Mouse (Mus musculus): Measurements from ENCODE around the gene Cish. TPM values are rescaled to one million over a fixed set of nuclear protein-coding genes. Genes with fewer than 3 reads are reported as not detected.
A peak's percentile ranks its signal among the peaks of the same experiment; 100 is the strongest.

Cish gene
- total RNA-seq, 2 experiments from 2014 or later: 17.8 to 22.5 TPM

DNA sequence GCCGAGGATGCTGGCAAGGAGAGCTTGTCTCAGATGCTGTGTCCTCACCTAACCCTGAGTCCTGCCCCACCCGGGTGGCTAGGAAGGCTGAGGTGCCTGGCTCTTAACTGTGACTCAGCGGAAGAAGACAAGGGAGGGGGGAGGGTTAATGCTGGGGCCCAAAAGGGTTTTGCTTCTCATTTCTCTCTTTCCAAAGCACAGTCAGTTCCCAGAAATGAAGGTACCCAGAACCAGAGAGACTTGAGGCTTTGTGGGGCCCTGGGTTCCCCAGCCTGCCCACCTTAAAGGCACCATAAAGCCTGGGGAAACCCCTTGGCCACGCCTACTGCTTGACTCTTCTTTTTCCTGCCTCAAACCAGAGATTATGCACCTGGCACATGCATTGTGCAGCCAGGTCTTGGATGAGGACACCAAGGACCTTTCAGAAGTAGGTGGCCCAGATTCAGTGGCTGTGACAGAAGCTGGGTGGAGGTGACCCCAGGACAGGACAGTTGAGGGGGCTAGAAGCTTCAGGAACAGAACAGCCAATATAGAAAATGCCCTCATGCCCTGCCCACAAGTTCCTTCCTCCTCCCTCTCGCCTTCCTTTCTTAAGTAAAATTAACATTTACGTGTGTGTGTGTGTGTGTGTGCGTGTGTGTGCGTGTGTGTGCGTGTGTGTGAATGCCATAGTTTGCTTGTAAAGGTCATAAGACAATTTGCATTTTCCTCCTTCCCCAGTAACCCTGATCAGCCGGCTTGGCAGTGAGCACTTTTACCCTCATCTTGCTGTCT is 17.2 kb downstream of the Cish start:
- no peak for DNase-seq (ENCODE audit: low spot score in 2 of 2)

DNA sequence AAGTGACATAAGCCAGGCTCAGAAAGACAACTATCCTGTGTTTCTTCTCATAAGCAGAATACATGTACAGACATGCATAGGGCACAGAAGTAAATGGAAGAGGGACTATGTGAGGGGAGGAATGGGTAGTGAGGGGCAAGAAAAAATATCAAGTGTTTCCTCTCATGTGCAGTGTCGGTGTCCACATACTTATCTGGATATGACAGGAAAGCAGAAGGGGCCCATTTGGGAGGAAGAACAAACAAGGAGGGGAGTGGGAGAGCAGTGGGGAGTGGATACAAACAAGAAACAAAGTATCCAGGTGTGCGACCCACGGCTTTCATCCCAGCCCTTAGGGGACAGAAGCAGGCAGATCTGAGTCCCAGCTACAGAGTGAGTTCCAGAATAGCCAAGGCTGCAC is 18.1 kb downstream of the Cish start:
- DNase-seq (ENCODE audit: low spot score in 2 of 2): no peak

DNA sequence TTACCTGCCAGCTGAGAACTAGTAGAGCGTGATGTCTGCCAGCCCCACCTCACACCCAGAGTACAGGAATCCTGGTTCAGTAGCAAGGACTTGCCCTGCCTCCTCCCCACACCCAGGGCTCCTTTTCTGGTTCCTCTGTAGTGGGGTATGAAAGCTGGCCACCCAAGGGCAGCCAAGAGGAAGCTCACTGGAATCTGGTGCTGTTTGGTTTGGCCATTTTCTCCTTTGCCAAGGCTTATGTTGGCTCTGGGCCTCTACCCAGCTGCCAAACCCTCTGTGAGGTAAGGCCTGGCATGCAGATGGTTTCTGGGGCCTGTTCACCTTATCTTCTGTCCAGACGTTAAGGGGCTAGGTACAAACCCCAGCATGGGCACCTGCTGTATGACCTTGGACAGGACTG is 20.0 kb downstream of the Cish start:
- DNase-seq (ENCODE audit: low spot score in 2 of 2): no peak

DNA sequence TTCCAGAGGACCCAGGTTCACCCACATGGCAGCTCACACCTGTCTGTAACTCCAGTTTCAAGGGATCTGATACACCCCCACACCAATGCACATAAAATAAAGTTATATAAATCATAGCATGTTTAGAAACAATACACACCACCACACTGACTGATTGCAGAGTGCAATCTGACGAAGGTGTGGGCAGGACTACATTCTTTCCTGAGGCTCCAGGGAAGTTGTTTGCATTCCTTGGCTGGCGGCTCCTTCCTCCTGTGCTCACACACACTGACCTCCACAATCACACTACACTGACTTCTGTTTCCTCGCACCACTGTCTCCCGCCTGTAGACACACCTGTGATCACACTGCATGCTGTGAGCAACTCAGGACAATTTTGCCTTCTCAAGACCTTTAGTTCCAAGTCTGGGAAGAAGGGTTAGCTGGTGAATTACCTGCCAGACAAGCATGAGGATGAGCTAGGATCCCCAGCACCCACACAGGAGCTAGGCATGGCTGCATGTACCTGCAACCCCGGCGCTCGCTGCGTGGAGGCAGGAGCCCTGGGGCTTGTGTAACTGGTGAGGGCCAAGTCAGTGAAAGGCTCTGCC is 26.7 kb downstream of the Cish start:
- DNase-seq (ENCODE audit: low spot score in 2 of 2): no peak

DNA sequence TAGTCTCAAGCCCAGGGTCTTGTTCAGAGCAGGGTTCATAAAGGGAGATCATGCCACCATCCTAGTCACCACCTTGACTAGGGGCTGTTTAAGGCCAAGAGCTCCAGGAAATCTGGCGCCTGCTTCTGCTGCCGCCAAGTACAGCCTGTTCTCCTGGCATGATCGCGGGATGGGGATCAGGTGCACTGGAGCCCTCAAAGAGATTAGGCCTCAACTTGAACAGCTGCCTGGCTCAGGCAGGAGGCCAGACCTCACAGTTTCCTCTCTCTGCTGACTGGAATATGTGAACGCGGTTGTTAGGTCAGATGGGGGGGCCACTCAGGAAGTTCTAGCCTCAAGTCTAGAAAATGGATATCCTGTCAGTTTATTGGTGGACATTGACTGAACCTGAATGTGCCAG is 27.7 kb downstream of the Cish start:
- DNase-seq (ENCODE audit: low spot score in 2 of 2): no peak

DNA sequence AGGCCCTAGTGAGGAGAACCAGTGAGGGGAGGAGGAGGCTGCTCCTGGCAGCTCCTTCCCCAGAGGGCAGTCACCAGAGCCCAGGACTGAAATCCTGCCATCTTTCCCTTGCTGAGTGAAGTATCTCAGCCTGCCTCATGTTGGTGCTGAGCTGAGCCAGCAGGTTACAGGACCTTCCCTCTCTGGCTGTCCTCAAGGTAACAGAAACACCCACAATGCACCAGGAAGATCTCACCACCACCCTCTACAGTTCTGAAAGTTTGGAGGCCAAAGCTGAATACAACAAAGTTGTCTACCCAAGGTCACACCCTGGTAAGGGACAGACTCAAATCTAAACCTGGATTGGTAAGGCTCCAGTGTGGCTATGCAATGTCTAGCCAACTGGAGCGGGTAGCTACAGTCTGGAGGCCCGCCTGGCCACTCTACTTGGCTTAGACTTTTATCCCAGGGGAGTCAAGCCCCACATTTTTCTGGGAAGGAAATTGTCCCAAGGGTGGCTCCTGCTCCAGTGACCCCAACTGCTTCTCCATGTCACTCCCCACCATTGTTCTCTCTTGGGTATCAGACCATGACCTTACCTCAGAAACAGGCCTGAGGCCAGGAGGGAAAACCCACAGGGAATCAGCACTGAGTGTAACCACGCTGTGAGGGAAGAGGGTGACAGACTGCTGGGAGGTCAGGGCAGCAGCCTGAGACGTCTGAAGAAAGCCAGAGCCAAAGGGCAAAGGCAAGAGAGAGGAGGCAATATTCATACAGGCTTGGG is 29.2 kb downstream of the Cish start:
- no peak for DNase-seq (ENCODE audit: low spot score in 2 of 2)

DNA sequence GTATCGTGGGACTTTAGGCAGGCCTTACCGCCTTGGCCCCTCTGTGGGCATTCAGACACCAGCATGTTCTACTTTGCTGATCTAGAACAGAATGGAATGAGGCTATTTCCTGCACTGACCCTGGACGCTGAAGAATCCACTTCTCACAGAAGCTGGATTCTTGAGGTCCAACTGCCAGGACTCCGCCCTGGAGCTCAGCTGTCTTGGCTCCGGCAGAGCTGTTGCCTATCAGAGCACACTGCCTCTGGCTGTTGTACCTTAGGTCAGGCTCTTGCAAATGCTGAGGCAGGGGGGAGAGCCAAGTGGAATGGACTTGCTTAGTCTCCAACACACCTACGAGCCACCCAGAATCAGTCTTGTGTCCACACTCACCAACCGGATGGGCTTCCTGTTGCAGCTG is 30.1 kb downstream of the Cish start:
- no peak for DNase-seq (ENCODE audit: low spot score in 2 of 2)

DNA sequence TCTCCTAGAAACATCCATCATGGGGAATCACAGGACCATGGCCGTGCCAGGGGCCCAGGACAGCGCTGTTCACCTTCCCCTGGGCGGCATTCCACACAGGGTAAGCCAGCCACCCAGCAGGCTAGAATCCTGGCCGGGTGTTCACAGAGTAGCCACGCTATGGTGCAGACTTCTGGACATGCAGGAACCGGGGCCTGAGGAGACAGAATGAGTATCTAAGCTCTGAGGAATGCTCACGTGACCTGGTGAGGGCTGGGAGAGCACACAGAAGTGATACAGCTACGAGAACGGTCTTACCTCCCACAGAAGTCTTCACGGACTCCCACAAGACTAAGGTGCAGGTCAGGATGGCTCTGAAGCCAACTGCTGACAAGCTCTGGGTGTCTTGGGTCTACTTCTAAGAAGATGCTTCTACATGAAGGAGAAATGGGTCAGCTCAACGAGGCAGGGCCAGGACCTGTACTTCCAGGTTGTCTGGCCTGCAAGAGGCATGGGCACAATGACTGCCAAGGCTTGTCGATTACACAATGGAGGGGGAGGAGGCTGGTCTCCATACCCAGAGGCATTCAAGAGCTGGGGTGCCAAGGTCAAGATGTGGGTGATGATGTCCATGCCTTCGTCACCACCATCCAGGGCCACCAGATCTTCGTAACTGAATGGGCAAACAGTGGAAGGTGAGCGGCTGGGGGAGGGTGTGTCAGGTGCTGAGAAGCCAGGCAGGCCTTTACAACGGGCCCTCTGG is 32.2 kb downstream of the Cish start:
- no peak for DNase-seq (ENCODE audit: low spot score in 2 of 2)

DNA sequence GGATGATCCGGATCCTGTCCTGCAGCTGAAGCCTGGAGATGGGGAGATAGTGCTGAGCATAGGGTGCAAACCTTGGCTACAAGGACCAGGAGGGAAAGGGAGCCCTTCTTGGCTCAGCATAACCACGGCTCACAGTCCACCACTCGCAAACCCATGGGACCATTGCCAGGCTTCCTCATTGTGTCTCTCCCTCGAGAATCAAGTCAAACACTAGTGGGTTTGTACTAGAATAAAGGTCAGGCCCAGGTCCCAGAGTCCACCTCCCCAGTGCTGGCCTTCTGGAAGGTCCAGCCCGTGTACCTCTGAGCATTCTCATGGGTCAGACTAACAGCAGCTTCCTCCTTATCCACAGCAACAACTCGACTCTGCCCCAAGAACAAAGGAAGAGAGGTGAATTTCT is 35.0 kb downstream of the Cish start:
- no peak for DNase-seq (ENCODE audit: low spot score in 2 of 2)

DNA sequence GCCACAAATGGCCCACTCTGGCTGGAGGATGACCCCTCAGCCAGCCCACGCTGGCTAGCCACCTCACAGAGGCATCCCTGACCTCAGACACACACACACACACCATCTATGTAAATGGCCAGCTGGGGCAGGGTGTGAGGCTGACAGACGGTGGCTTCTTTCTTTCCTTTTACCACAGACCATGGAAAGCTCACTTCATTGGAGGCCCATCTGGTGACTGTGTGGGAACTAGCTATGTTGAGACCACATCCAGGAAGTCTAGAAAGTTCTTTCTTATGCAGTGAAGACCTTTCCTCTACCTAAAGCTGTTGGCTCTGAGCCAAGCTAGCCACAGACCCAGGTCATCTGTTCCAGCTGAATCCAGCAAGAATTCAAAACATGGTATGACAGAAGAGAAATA is 37.9 kb downstream of the Cish start:
- DNase-seq (ENCODE audit: low spot score in 2 of 2): no peak

DNA sequence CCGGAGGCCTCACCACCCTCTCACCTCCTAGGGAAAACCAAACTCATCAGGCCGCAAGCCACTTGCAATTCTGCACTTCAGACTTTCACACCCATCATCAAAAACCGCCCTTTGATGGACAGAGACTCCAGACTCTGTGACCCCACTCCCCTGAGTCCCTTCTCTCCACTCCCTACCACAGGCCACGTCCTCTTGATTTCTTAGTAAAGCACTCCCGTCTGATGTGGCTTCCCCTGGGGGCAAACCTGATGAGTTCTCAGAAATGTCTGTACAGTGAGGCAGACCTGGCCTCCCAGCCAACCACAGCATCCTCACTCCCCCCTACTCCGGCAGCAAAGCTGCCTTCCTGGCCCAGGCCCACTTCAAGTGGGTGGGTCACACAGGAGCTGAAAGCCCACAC is 38.5 kb downstream of the Cish start:
- DNase-seq (ENCODE audit: low spot score in 2 of 2): no peak

DNA sequence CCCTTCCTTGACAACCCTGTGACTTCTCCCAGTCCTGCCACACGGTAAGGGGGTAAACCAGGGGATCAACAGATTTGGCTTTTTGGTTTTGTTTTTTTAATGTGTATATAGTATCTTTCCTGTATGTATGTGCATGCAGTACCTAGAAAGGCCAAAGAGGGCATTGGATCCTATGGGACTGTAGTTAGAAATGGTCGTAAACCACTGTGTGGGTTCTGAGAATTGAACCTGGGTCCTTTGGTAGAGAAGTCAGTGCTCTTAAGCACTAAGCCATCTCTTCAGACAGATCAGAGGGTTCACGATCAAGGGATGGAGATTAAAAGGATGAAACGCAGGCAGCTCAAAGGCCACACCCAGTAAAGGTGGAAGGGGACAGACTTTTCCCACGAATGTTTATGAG is 39.2 kb downstream of the Cish start:
- no peak for DNase-seq (ENCODE audit: low spot score in 2 of 2)

DNA sequence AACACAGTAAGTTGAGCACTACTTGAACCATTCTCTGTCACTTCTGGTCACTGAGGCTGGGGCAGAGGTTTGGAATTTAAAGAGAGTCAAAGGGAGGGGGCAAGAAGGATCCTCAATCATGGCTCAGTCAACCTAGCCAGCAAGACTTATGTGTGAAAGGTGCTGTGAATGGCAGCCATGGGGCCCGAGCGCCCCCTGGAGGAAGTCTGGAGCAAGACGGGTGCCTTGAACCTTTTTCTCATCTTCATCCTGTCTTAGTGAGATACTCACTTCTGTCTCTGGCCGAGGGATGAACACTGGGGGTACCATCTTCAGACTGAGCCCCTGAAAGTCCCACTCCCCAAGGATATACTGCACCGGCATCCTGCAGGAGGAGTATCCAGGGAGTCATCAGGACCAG is 40.1 kb downstream of the Cish start:
- peak; percentile 42 to 45 for DNase-seq (ENCODE audit: low spot score in 2 of 2)

DNA sequence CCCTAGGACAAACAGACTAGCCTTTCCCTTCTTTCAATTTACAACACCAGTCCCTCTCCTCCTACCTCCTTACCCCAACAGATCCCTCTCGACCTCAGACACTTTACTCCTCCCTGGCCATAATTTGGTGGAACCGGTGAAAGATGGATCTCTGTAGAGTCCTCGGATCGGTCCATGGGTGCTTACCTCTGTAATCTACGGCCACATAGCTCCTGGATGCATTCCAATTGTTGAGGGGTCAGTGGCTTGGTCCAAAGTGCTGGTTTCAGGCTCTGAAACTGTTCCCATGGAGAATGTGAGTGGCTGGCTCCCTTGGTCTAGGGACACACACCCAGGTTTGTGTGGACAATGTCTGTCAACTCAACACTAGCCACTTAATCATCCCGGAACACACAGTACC is 40.6 kb downstream of the Cish start:
- no peak for DNase-seq (ENCODE audit: low spot score in 2 of 2)

DNA sequence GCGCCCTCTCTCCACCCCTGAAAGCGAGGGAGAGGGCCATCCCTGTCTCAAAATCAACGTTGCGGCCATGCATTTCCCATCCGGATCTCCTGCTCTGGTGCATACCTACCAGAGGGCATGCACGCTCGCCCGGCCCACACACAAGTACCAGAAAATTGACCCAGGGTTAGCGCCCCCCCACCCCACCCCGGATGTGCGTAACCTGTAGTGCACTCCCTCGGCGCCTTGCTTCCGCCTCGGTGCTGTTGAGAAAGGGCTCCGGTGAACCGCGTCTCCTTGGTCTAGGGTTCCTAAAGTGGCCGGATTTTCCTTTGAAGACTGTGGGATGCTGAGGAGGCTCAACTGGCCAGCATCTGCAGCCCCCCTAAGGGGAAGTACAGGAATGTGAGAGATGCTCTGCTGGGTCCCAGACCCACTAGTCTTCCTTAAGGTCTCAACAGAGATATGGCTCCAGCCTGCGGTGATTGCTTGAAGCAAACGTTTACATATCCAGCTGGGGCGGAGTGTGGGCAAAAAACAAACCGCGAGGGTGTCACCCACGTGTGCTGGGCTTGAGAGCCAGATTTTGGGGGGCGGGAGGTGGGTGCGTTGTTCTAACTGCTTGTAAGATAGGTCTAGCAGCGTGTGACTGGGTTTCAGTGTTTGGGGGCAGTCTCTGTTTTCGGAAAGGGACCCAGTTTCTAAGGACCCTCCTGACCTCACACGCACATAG is 42.5 kb downstream of the Cish start, which contains the start of gene Hemk1:
Gene Hemk1, minus strand, starts transcription at position 179 of the 712 bp plus-strand sequence.
- DNase-seq (ENCODE audit: low spot score in 2 of 2): peak; percentile 41 to 63

DNA sequence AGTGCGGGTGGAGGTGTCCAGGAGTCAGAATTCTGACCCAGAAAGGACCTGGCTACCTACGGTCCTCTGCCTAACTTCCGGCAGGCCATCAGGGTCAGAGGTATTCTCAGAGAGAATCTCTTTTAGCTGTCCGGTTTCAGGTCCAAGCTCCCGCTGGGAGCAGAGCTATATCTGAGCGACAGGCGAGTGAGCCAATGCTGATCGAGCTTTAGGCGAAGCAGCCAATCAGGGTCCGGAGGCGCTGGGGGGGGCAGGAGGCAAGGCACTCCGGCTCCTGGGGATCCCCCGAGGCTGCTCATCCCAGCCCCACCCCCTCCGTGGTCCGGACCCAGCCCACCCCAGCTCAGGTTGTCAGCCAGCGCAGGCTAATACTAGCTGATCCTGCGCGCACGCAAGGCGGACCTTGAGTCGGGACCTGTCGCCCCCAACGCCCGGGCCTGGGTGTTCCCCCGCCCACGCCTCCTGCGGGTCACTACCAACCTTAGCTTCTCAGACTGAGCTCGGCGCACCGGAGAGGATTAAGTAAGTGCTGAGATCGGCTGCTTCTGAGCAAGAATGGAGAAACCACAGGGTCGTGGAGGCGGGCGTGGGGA is 44.5 kb downstream of the Cish start, which contains the start of gene 6430571L13Rik:
Gene 6430571L13Rik, plus strand, starts transcription at position 336 of the 593 bp plus-strand sequence.
- peak; percentile 81 to 83 for DNase-seq (ENCODE audit: low spot score in 2 of 2)

DNA sequence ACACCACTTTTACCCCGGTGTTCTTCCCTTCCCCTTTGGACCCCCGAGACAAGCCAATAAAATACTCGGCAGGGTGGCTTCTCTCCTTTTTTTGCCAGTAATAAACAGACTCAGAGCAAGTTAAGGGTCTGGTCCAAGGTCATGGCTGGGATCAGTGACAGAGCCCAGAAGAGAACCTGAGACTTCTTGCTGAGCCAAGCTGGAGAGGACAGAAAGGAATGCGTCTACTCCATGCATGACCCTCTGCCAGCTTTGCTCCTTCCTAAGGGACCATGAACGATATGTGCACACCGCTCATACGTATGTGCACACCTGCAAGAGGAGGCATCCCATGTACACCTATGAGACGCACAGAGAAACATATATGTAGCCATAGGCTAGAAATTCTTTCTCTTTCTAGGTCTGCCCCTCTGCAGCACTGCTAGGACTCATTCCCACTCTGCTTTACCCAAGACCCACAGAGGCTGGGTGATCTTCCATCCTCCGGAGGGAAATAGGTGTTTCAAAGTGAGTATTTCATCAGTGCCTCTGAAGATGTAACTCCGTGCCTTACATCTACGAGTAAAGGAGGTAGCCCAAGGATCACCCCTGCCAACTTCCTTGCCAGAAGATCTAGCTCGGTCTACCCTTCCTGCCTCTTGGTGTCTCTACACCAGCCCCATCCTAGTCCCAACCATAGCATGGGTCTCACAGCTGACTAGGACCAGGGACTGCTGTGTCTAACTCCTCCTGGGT is 45.3 kb downstream of the Cish start:
- no peak for DNase-seq (ENCODE audit: low spot score in 2 of 2)

DNA sequence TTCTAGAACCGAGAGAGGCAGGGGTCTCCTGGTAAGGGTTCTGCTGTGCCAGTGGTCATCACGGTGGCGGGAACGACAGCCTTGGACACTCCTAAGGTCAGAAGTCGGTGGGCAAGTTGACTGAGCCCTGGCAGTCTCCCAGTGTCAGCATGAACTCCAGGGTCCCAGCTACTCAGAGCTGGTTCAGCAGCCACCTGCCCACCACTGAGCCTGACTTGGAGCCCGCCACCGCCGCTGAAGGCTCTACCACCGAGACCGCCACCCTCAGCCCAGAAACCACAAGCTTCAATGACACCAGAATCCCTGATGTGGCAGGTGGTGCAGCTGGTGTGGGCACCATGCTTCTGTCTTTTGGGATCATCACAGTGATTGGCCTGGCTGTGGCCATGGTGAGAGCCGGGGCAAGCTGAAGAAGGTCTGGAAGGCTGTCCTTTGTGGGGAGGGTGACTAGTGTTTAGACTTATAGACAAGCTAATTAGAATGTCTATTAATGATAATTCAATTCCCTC is 46.4 kb downstream of the Cish start:
- DNase-seq (ENCODE audit: low spot score in 2 of 2): no peak

DNA sequence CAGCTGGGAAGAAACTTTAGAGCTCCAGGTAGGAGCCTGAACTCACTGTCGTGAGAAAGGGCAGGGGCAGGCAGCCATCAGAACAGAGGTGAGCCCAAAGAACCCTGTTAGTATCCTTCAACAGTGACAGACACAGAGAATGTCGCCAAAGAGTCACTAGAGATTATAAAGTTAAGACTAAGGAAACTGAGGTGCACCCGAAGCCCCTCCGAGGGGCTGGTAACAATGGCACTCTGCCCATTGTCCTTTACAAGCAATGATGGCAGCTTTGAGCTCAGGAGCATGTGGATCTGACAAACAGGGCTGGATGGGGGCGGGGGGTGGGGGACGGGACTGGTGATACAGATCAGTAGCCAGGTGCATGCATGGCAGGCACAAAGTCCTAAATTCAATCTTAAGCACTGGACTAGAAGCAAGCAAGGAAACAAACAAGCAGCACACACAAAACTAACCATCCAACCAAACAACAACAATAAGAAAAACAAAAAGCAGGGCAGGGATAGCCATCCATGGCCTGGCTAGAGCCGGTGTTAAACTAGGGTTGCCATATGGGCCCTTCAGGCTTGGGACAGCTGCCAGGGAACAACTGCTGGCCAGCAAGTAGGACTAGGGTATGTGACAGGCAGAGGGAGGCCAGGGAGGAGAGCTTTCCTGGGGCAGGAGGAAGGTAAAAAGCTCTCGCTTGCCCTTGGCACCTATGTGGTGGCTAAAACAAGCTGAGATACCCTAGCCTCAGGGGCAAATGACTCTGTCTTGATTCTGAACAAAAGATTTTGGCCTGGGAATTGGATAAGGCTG is 47.5 kb downstream of the Cish start:
- no peak for DNase-seq (ENCODE audit: low spot score in 2 of 2)
